Mouse (Mus musculus): ENCODE measurements around the gene Cyp2c68.
"Not testable (repeated sequence)": the region's sequence is repeated elsewhere in the genome, so short reads cannot be mapped to it uniquely, and the experiment has no call there.

The Cyp2c68 gene

GRCm38 (mm10) chr19:39740920-39741319, at the start of gene Cyp2c68:
TSS of gene Cyp2c68 (minus strand) at chr19:39741054.
- DNase-seq: no peak

GRCm38 (mm10) chr19:39785458-39785857, 44.6 kb upstream of the Cyp2c68 start:
- not testable (repeated sequence) for DNase-seq

GRCm38 (mm10) chr19:39745357-39745756, 4.5 kb upstream of the Cyp2c68 start:
- no peak for DNase-seq

- DNase-seq: not testable (repeated sequence)
Observed at GRCm38 (mm10) chr19:39744361-39744760, 3.5 kb upstream of the Cyp2c68 start.

- not testable (repeated sequence) for DNase-seq
Observed at GRCm38 (mm10) chr19:39711116-39711515, 29.7 kb downstream of the Cyp2c68 start.

GRCm38 (mm10) chr19:39665650-39666049, 75.2 kb downstream of the Cyp2c68 start:
- not testable (repeated sequence) for DNase-seq

GRCm38 (mm10) chr19:39652381-39652780, 88.5 kb downstream of the Cyp2c68 start:
- DNase-seq: no peak

GRCm38 (mm10) chr19:39648938-39649337, 91.9 kb downstream of the Cyp2c68 start, which contains the start of gene Cyp2c67:
TSS of gene Cyp2c67 (minus strand) at chr19:39649051.
- no peak for DNase-seq

GRCm38 (mm10) chr19:39647519-39647918, 93.3 kb downstream of the Cyp2c68 start:
- DNase-seq: no peak

- not testable (repeated sequence) for DNase-seq
Observed at GRCm38 (mm10) chr19:39644551-39644950, 96.3 kb downstream of the Cyp2c68 start.

All from thymus, postnatal 25 days (tissue).